Mouse (Mus musculus): ENCODE measurements around the gene Med13l.
"Not testable (repeated sequence)": the region's sequence is repeated elsewhere in the genome, so short reads cannot be mapped to it uniquely, and the experiment has no call there.

Med13l gene

DNA sequence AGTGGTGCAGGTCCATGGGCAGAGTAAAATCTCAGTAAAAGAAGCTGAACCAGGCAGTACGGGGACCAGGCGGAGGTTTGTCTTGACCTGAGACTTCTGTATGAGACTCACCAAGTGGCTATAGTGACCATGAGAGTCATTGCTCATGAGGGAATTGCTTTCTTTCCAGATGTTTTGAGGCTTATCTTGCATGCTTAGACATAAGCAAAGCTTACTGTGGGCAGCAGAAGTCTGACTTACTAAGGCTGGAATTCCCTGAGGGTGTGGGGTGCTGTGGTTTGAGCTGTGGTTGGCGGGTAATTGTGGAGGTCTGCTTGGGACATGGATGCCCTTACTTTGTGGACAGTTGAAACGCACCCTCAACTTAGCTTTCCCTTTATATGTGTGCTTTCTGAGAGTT is 67.7 kb downstream of the Med13l start:
- no peak for DNase-seq (ENCODE audit: inconsistent ontology term)

- no peak for DNase-seq (ENCODE audit: inconsistent ontology term)
Measured at GRCm38 (mm10) chr5:118632346-118632745, 71.9 kb downstream of the Med13l start.

GRCm38 (mm10) chr5:118633106-118633505 is 72.6 kb downstream of the Med13l start:
- no peak for DNase-seq (ENCODE audit: inconsistent ontology term)

- DNase-seq (ENCODE audit: inconsistent ontology term) = peak; percentile 67
Measured at GRCm38 (mm10) chr5:118635476-118636187, 75.2 kb downstream of the Med13l start.

DNA sequence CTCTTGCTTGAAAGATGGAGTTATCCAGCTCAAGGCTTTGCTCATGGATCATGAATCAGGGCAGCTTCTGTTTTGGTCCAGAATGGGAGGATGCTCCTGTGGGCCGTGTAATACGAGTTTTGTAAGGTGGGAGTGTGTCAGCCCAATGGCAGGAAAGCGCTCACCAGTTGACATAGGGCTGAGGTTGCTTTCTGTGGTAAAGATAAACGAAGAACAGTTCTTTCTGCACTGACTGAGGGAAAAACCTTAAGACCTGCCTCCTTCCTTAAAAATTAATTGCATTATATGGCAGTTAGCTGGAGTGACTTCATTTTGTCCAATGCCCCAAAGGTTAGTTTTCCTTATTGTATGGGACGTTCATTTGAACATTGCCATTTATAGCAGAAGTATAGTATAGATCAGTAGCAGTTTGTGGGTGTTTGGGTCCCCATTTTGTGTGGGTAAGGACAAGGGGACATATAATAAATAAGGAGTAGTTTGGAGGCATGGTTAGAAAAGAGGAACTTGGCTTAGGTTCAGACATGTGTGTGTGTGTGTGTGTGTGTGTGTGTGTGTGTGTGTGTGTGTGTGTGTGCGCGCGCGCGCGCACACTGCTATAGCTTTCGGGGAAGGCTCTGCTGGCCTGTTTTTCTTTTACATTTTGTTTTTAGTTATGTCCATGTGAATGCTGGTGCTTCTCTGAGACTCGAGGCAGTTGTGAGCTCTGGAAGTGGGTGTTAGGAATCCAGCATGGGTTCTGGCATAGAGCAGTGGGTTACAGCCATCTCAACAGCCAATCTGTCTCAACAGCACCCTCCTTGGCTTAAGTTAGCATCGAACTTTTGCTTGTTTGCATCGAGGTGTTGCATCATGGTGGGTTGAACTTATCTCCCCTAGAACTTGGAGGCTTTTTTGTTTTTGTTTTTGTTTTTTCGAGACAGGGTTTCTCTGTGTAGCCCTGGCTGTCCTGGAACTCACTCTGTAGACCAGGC is 76.2 kb downstream of the Med13l start:
- no peak for DNase-seq (ENCODE audit: inconsistent ontology term)

DNA sequence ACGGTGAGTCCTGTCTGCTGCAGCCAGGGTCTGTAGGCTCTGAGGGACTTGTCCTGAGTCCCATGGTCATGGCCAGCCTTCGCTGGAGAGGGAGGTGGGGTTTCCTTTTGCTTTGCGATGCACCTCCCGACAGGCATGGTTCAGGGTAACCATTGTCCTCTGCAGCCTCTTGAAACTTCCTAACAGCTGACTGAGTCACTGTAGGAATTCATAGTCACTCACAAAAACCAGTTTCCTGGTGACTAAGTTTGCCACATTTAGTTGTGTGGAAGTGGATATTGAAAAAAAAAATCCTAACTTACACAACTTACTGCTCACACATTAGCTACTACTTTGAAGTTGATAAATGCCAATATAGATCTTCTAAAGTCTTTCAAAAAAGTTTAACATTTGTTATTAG is 77.5 kb downstream of the Med13l start:
- peak; percentile 46 for DNase-seq (ENCODE audit: inconsistent ontology term)

- DNase-seq (ENCODE audit: inconsistent ontology term) = no peak
Measured at GRCm38 (mm10) chr5:118638534-118639109, 78.1 kb downstream of the Med13l start.

DNA sequence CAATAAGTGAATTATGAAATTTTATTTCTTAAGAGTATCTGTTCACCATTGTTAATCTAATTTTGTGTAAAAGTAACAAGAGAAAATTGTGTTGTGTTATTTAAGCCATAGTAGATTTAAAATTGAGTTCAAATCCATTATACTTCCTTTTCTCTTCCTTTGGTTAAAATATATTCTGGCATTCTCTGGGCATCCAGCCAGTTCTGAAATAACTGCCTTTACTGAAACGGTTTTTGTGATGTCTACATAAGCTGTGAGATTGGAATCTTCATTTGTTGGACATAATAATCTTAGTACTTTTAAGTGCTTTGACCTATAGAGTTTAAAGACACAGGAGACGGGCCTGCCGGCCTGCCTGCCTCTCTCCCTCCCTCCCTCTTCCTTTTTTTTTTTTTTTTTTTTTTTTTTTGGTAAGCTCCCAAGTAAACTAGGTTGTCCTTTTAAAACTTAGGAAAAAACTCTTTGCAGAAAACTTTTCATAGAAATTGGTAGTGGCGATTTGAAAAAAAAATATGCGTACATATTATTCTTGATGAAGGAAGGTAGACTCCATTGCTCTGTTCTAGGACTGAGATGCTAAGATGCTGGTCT is 78.7 kb downstream of the Med13l start:
- DNase-seq (ENCODE audit: inconsistent ontology term) = no peak

DNA sequence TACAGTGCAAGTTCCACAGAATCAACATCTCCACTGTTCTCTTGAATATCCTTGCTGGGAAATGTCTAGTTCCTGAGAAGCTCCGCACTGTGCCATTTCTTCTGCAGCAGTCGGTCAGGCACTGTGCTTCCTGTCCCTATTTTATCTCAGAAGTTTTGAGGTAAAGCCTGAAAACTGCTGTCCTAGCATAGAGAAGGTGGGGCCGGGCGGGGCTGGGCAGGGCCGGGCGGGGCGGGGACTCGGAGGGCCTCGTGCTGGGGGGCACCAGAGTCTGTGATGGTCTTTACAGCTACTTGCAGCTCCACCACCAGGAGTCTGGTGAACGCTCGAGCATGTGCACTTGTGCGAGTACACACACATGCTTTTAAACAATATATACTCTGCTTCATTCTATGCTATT is 83.6 kb downstream of the Med13l start:
- DNase-seq (ENCODE audit: inconsistent ontology term) = no peak

DNA sequence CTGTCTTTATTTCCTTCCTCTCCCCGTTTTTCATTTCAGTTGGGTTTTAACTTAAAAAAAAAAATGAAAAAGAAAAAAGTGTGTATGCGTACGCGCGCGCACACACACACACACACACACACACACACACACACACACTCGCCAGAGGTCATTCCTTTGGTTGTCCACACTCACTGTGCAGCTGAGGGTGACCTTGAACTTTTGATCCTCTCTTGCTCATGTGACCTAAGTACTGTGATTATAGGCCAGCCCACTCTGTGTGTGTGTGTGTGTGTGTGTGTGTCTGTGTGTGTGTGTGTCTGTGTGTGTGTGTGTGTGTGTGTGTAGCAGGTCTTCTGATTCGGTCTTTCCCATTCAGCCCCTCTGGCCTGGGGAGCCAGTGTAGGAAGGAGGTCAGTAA is 84.0 kb downstream of the Med13l start:
- DNase-seq (ENCODE audit: inconsistent ontology term) = no peak

- DNase-seq (ENCODE audit: inconsistent ontology term) = no peak
Measured at GRCm38 (mm10) chr5:118645196-118645805, 84.8 kb downstream of the Med13l start.

DNA sequence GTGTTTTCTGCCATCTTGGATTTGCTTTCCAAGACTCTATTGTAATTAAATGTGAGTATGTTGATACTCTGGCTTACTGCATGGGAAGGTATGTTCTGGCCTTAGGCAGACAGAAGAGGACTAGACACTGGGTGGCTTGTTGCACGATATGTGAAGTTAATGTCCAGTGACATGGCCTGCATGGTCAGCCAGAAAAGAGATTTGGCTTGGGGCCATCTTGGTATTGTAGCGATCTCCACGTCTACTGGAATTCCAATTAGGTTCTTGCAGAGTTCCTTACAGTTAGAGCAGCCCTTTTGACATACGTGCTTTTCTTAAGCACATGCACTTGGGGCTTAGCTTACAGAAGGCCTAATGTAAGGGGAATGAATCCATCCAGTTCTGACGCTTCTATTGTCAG is 86.4 kb downstream of the Med13l start:
- DNase-seq (ENCODE audit: inconsistent ontology term) = peak; percentile 64

DNA sequence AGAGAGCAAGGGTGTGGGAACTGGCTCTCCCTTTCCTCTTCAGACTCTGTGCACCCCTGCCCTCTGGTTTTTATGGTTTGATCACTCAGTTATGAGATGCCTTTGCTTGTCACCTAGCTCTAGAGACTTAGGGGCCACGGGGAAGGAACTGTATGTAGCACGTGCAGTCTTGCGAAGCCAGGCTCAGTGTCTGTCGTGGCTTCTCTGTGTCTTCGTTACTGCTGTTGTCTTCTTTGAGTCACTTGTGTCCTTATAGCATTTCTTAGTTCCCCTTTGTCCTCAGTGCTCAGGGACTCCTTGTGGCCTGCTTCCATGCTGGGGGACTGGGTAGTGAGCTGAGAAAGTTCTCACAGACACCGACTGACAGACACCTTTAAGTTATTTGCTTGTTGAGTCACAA is 86.9 kb downstream of the Med13l start:
- no peak for DNase-seq (ENCODE audit: inconsistent ontology term)

DNA sequence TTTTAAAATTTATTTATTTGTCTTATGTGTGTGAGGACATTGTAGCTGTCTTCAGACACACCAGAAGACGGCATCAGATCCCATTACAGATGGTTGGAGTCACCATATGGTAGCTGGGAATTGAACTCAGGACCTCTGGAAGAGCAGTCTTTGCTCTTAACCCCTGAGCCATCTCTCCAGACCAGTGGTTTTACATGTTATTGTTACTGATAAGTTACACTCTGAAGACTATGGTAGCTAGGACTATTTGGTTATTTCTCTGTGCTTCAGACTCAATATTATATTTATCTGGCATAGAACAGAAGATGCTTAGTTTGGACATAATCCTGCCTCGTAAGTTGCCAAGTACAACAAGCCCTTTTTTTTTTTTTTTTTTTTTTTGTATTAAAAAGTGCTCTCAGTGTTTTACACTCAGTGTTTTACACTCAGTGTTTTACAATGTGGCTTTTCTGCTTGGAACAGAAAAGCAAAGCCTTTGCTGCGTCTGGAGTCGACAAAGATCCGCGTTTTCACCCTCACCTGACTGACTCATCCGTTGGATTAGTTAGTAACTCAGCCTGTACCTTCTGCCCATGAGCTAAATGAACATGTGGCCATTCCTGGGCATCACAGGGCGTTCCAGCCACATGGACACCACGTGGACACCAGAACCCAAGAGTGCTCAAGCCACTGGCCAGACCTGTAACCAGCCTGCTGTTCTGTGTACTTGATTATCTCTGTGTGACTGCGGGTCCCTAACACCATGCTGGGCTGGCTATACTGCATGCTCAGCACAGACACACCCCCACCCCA is 88.9 kb downstream of the Med13l start:
- DNase-seq (ENCODE audit: inconsistent ontology term) = no peak

GRCm38 (mm10) chr5:118650007-118650548 is 89.6 kb downstream of the Med13l start:
- no peak for DNase-seq (ENCODE audit: inconsistent ontology term)

DNA sequence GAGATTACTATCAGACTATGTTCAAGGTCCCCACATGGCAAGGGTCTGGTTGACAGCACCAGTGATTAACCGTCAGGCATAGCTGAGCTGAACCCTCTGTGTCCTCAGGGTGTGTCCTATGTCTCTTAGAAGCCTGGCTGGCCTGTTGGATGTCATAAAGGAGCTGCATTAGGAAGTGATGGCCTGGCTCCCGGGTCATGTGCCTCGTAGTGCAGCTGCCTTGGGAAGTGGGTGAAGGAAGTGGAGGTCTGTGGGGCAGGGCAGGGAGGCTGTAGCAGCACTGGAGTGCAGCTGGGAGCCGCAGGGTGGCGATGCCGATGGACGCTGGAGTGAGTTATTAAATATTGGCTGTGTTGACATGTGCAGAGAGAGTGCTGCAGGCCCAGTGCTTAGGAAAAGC is 90.3 kb downstream of the Med13l start:
- DNase-seq (ENCODE audit: inconsistent ontology term) = no peak

GRCm38 (mm10) chr5:118652611-118653010 is 92.1 kb downstream of the Med13l start:
- no peak for DNase-seq (ENCODE audit: inconsistent ontology term)

DNA sequence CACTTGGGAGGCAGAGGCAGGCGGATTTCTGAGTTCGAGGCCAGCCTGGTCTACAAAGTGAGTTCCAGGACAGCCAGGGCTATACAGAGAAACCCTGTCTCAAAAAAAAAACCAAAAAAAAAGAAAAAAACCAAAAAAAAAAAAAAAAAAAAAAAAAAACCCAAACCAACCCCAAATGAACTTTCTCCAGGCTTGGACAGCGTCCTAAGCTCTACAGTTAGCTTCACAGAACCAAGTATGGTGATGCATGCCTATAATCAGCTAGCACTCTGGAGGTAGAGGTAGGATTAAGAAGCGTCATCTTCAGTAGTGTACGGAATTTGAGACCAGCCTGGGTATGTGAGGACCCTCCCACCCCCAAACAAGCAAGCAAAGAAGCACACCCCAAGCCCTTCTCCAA is 92.6 kb downstream of the Med13l start:
- not testable (repeated sequence) for DNase-seq (ENCODE audit: inconsistent ontology term)

DNA sequence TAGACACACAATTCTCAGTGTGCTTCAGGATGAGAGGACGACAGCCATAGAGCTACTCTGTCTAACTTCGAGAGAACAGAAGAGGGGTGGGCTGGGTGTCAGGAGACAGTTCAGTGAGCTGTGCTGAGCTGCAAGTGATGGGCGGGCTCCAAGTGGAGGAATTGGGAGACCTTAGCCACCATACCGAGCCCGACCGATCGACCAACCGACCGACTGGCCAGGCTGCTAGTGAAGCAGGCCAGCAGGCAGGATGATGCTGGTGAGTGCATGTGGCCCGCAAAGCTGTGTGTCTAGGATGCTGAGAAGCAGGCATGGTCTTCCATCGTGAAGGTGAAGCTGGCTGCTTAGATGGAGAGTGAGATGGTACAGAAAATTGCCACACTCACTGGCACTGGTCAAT is 94.1 kb downstream of the Med13l start:
- no peak for DNase-seq (ENCODE audit: inconsistent ontology term)

DNA sequence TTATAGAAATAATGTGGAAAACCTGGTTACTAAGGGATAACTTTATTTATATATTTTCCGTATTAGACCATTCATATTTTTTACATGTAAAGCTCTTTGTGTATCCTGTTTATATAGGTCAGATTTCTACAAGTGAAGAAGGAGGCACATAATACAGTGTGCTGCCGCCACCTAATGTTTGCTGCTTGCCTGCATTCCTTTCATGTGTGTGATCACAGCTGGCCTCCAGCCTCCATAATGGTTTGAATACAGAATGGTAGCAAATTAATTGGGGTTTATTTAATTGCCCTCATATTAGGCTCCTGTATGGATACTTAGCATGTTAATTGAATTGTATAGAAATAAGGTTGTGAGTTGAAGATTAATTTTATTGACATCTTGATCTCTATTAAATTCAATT is 94.5 kb downstream of the Med13l start:
- peak; percentile 58 for DNase-seq (ENCODE audit: inconsistent ontology term)

- no peak for DNase-seq (ENCODE audit: inconsistent ontology term)
Measured at GRCm38 (mm10) chr5:118655428-118655827, 94.9 kb downstream of the Med13l start.
